Mouse (Mus musculus) small intestine, adult 2 months (tissue): Measurements from ENCODE around the gene Iqcf6.

Source experiments
- CTCF ChIP-seq: fragments of 200-500 bp; IDR thresholded peaks from 2 replicates; pipeline ENCODE4 v1.5.1; 2012; ENCODE audit warnings: low read depth, mild to moderate bottlenecking, control low read depth, inconsistent platforms, low read length, moderate library complexity, mixed read lengths; ENCODE audit not compliant: insufficient replicate concordance, insufficient read length; ENCODE audit errors: extremely low read depth
- POLR2A ChIP-seq: fragments of 200-500 bp; IDR thresholded peaks from 2 replicates; pipeline ENCODE4 v1.6.1; 2012; ENCODE audit warnings: low read depth, mild to moderate bottlenecking, control low read depth, inconsistent platforms, low read length, moderate library complexity

GRCm38 (mm10) chr9:106643787-106644186, 17.4 kb downstream of the Iqcf6 start:
- TF ChIP-seq CTCF (0 out of 2 replicates have a peak, but pooled peaks have one; percentile 8), POLR2A (no peak)
